Mouse (Mus musculus) liver, postnatal 0 days (tissue): ENCODE results near the gene 1700011L22Rik. TPM values are rescaled to one million over a fixed set of nuclear protein-coding genes. Genes with fewer than 3 reads are reported as not detected.

ENCODE experiments used
- ATAC-seq: fragments of 200-750 bp; cut with Nextera tagmentation; 2 replicates; pipeline ENCODE4 v1.8.0; 2017; ENCODE audit warnings: mild to moderate bottlenecking, moderate library complexity
- DNase-seq: peaks from one replicate; pipeline ENCODE4 v3.0.0-alpha.2; 2016
- H3K27ac ChIP-seq: fragments of 300-500 bp; sonication (generic); 2 replicates; pipeline ENCODE4 v1.5.1; 2014; ENCODE audit warnings: antibody characterized with exemption, moderate library complexity, mild to moderate bottlenecking, low read depth
- H3K27me3 ChIP-seq: fragments of 300-500 bp; sonication (generic); 2 replicates; pipeline ENCODE4 v1.6.1; 2014; ENCODE audit warnings: low read length, control low read depth, mixed read lengths; ENCODE audit not compliant: insufficient read depth
- H3K36me3 ChIP-seq: fragments of 300-500 bp; sonication (generic); replicated peaks from 2 replicates; pipeline ENCODE4 v1.6.1; 2014; ENCODE audit warnings: mild to moderate bottlenecking, control low read depth, low read length, moderate library complexity, mixed read lengths; ENCODE audit not compliant: insufficient read depth
- H3K4me1 ChIP-seq: fragments of 300-500 bp; sonication (generic); 2 replicates; pipeline ENCODE4 v1.6.1; 2014; ENCODE audit warnings: antibody characterized with exemption, mild to moderate bottlenecking, control low read depth; ENCODE audit not compliant: insufficient read depth
- H3K4me2 ChIP-seq: fragments of 300-500 bp; sonication (generic); 2 replicates; pipeline ENCODE4 v1.6.1; 2014; ENCODE audit warnings: low read depth, mild to moderate bottlenecking, low read length, moderate library complexity, mixed read lengths
- H3K4me3 ChIP-seq: fragments of 300-500 bp; sonication (generic); 2 replicates; pipeline ENCODE4 v1.5.1; 2014; ENCODE audit warnings: low read depth, low read length
- H3K9ac ChIP-seq: fragments of 300-500 bp; sonication (generic); replicated peaks from 2 replicates; pipeline ENCODE4 v1.6.1; 2014; ENCODE audit warnings: mild to moderate bottlenecking, moderate library complexity
- H3K9me3 ChIP-seq: fragments of 300-500 bp; sonication (generic); 2 replicates; pipeline ENCODE4 v1.6.1; 2016; ENCODE audit warnings: mild to moderate bottlenecking, control low read depth, low read length, mixed read lengths
- CTCF ChIP-seq: sonication (generic); IDR thresholded peaks from 2 replicates; pipeline ENCODE4 v1.5.1; 2016; ENCODE audit warnings: antibody characterized with exemption, low read depth
- EP300 ChIP-seq: IDR thresholded peaks from 2 replicates; pipeline ENCODE4 v1.6.1; 2016; ENCODE audit warnings: antibody characterized with exemption, low read depth, mild to moderate bottlenecking
- WGBS: fragments of 180-500 bp; shearing (Covaris S2); extraction: QIAGEN DNeasy Blood & Tissue Kit; methylation state at CpG from one replicate; pipeline ENCODE4 v1.1.7; 2014; ENCODE audit not compliant: insufficient replicate concordance; 5-methylcytosine and 5-hydroxymethylcytosine counted together
- polyA plus RNA-seq: library from polyadenylated mRNA; unstranded; fragments of >200 nt; fragmentation: Nextera tagmentation; extraction: Ambion mirVana; gene quantifications from 2 replicates; pipeline ENCODE4 v1.2.1, GENCODE M21; 2015

1700011L22Rik gene
- polyA plus RNA-seq, 1 experiment from 2014 or later = not detected

- 75% methylated on average over 3 of the region's 3 CpGs for WGBS
- H3K27me3 ChIP-seq = no peaks in the 10 kb centered on the region
- H3K4me1 ChIP-seq = no peaks in the 10 kb centered on the region
- no peak overlapping the region for H3K9ac ChIP-seq
- TF ChIP-seq CTCF (no peak), EP300 (no peak)
- no peak overlapping the region for H3K4me3 ChIP-seq
- H3K9me3 ChIP-seq = no peaks in the 10 kb centered on the region
- no peak for DNase-seq
- no peaks in the 10 kb centered on the region for H3K36me3 ChIP-seq
- no peak overlapping the region for H3K4me2 ChIP-seq
- no peak for ATAC-seq
- H3K27ac ChIP-seq = no peak overlapping the region
Measured at GRCm38 (mm10) chr8:79227916-79228315, 20.5 kb downstream of the 1700011L22Rik start.

DNA sequence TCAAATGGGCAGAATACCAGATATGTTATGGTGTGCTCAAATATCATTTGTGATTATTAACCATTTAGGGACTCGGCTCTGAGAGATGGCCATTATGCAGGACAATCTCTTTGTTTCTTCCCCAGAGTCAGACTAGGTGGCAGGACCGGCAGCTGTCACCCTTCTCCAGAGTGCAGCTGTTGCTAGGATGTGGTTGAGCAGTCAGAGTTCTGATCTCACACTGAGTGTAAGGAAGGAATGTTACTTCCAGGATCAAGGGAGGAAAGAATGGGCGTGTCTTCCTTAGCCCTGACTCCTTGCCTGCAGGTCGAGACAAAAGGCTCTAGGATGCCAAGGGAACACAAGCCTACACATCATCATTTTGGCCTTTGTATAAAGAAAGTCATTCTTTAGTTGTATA lies 21.2 kb downstream of the 1700011L22Rik start:
- TF ChIP-seq EP300 (no peak), CTCF (no peak)

DNA sequence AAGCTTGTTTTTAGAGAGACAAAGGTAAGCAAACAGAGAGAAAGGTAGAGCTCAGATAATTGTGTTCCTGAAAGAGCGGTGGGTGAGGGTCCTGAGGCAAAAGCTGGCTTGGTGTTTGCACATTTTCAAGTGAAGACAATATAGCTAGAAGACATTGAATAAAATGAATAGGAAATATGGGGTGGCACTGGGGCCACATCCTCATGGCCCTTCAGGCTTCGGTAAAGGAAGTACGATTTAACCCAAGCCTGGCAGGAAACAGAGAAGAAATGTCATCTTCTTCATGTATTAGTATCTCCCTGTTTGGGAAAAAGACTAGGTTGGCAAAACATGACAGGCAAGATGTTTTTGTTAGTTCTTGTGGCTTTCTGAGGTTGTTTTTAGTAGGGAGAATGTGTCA lies 22.3 kb downstream of the 1700011L22Rik start:
- no peak overlapping the region for H3K9ac ChIP-seq
- no peak for DNase-seq
- no peaks in the 10 kb centered on the region for H3K36me3 ChIP-seq
- no peak overlapping the region for H3K27ac ChIP-seq
- no peak overlapping the region for H3K4me2 ChIP-seq
- 39% methylated on average over 3 of the region's 3 CpGs for WGBS
- no peak overlapping the region for H3K4me3 ChIP-seq
- TF ChIP-seq CTCF (no peak), EP300 (no peak)
- no peaks in the 10 kb centered on the region for H3K27me3 ChIP-seq
- no peaks in the 10 kb centered on the region for H3K9me3 ChIP-seq
- no peak for ATAC-seq
- H3K4me1 ChIP-seq = no peaks in the 10 kb centered on the region

More for the DNA sequence above, 21.2 kb downstream of the 1700011L22Rik start:
- WGBS = 67% methylated on average over 4 of the region's 4 CpGs
- DNase-seq = peak; percentile 4
- Histone ChIP-seq H3K4me2 (no peak overlapping the region), H3K9me3 (no peaks in the 10 kb centered on the region), H3K9ac (no peak overlapping the region), H3K27me3 (no peaks in the 10 kb centered on the region), H3K4me1 (no peaks in the 10 kb centered on the region), H3K27ac (no peak overlapping the region), H3K4me3 (no peak overlapping the region), H3K36me3 (no peaks in the 10 kb centered on the region)
- no peak for ATAC-seq

GRCm38 (mm10) chr8:79225586-79225985 lies 22.8 kb downstream of the 1700011L22Rik start:
- no peak overlapping the region for H3K27ac ChIP-seq
- H3K9me3 ChIP-seq = no peaks in the 10 kb centered on the region
- H3K9ac ChIP-seq = no peak overlapping the region
- no peaks in the 10 kb centered on the region for H3K36me3 ChIP-seq
- TF ChIP-seq EP300 (no peak), CTCF (no peak)
- H3K4me2 ChIP-seq = no peak overlapping the region
- 29% methylated on average over 7 of the region's 7 CpGs for WGBS
- no peak overlapping the region for H3K4me3 ChIP-seq
- no peaks in the 10 kb centered on the region for H3K27me3 ChIP-seq
- H3K4me1 ChIP-seq = no peaks in the 10 kb centered on the region
- peak; percentile 14 for DNase-seq
- no peak for ATAC-seq

DNA sequence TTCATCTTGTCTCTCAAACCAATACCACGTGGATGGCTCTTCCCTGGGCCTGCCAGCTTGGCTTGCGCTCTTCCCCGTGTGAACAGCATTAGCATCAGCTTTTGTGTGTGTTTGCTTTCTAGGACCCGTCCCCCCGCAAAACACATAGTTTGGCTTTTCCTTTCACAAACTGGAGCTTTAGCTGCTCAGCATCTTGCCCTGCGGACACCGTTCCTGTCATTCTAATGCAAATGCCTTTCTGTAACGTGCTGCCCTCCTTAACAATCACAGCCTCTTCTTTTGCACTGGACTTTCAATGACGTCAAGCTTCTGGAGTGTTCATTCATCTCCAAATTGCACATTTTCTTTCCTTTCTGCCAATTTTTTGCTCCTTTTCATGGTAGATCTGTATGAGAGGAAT lies 24.0 kb downstream of the 1700011L22Rik start:
- no peak overlapping the region for H3K4me3 ChIP-seq
- DNase-seq = peak; percentile 6
- H3K27ac ChIP-seq = no peak overlapping the region
- no peaks in the 10 kb centered on the region for H3K9me3 ChIP-seq
- no peak overlapping the region for H3K9ac ChIP-seq
- H3K4me2 ChIP-seq = no peak overlapping the region
- 84% methylated on average over 9 of the region's 9 CpGs for WGBS
- TF ChIP-seq CTCF (no peak), EP300 (no peak)
- H3K27me3 ChIP-seq = no peaks in the 10 kb centered on the region
- H3K36me3 ChIP-seq = no peaks in the 10 kb centered on the region
- no peaks in the 10 kb centered on the region for H3K4me1 ChIP-seq
- no peak for ATAC-seq

DNA sequence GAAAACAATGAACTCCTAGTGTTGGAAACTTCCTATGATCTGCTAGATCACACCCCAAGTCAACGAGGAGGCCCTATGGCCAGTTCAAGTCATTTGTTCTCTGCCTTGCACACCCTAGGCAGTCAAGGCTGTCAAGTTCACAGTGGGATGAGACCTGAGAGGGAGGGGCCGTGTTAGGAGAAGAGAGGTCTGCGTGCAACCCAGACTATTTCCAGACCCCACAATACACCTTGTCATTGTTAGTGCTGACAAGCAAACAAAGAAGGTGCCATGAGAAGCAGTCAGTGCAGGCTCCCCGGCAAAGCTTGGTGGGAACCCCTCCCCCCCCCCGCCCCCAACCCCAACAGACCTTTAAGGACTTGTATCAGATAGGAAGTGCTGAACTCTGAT lies 25.6 kb downstream of the 1700011L22Rik start:
- H3K36me3 ChIP-seq = no peaks in the 10 kb centered on the region
- peak; percentile 8 for DNase-seq
- no peak overlapping the region for H3K9ac ChIP-seq
- H3K27me3 ChIP-seq = no peaks in the 10 kb centered on the region
- H3K27ac ChIP-seq = no peak overlapping the region
- no peak overlapping the region for H3K4me2 ChIP-seq
- TF ChIP-seq EP300 = no peak
- no peak for TF ChIP-seq CTCF
- no peak for ATAC-seq
- H3K9me3 ChIP-seq = no peaks in the 10 kb centered on the region
- no peak overlapping the region for H3K4me3 ChIP-seq
- H3K4me1 ChIP-seq = no peaks in the 10 kb centered on the region
- WGBS = 65% methylated on average over 5 of the region's 5 CpGs
